Mouse (Mus musculus): ENCODE results near the gene Mesp2. TPM values are rescaled to one million over a fixed set of nuclear protein-coding genes. Genes with fewer than 3 reads are reported as not detected.
A peak's percentile ranks its signal among the peaks of the same experiment; 100 is the strongest.
"Not testable (repeated sequence)": the region's sequence is repeated elsewhere in the genome, so short reads cannot be mapped to it uniquely, and the experiment has no call there.

Mesp2 gene
- polyA plus RNA-seq, 1 experiment from 2014 or later, result 1.7 TPM

DNA sequence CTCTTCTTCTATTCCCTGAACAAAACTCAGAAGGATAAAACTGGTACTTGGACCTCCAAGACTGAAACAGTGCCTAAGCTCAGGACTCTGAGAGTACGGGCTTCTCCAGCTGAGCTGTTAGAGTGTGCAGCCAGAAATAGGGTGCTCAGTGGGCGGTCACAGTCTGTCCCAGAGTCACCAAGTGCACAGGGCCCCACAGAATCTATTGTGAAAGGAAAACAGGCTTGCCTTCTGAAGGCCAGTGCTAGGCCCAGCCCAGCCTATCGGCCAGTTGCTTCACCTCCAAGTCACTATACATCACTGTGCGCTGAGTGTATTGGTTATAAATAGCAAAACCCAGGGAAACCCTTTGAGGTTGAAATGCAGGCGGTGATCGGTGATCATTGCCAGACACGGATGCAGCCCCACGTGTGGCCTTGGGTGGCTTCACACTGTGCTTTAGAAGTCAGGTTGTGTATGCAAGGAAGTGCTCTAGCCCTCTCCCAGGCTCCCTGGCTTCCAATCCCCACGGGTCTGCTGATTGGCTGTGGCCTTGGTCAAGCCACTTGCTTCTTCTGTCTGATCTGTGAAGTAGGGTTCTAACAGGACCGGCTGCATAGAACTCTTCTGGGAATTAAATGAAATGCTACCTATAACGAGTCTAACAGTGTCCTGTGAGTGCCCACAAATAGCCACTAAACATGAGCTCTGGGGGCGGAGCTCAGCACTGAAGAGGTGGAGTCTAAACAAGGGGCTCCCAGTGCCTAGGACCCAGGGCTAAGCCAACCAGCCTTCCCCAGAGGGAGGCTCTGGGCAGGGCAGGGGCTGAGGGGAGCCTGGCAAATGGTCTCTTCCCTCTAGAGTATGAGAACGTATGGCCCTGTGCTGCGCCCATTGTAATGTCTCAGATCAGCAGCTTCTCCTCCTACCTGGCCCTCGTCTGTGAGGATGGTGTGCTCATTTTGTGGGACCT, 38.7 kb upstream of the Mesp2 start:
- Histone ChIP-seq H3K9ac (ENCODE audit: low read depth, low read length) (no peak overlapping the region), H3K27ac (ENCODE audit: low read depth, low read length) (no peak overlapping the region), H3K4me1 (replicated peaks; ENCODE audit: control insufficient read depth, insufficient read depth, low read length) (no peaks in the 10 kb centered on the region), H3K4me3 (ENCODE audit: low read depth, low read length) (no peak overlapping the region), H3K4me2 (replicated peaks; ENCODE audit: low read depth) (no peak overlapping the region), H3K9me3 (ENCODE audit: control insufficient read depth) (no peaks in the 10 kb centered on the region), H3K27me3 (replicated peaks; ENCODE audit: control insufficient read depth, insufficient read depth, low read length) (no peaks in the 10 kb centered on the region), H3K36me3 (ENCODE audit: control insufficient read depth, insufficient read depth) (no peaks in the 10 kb centered on the region)
- ATAC-seq, result 0 out of 2 replicates have a peak, but pooled peaks have one; percentile 19
- TF ChIP-seq CTCF (IDR thresholded peaks at IDR 0.05; ENCODE audit: low read depth), result no peak
- 53% methylated on average over 15 of the region's 15 CpGs for WGBS

DNA sequence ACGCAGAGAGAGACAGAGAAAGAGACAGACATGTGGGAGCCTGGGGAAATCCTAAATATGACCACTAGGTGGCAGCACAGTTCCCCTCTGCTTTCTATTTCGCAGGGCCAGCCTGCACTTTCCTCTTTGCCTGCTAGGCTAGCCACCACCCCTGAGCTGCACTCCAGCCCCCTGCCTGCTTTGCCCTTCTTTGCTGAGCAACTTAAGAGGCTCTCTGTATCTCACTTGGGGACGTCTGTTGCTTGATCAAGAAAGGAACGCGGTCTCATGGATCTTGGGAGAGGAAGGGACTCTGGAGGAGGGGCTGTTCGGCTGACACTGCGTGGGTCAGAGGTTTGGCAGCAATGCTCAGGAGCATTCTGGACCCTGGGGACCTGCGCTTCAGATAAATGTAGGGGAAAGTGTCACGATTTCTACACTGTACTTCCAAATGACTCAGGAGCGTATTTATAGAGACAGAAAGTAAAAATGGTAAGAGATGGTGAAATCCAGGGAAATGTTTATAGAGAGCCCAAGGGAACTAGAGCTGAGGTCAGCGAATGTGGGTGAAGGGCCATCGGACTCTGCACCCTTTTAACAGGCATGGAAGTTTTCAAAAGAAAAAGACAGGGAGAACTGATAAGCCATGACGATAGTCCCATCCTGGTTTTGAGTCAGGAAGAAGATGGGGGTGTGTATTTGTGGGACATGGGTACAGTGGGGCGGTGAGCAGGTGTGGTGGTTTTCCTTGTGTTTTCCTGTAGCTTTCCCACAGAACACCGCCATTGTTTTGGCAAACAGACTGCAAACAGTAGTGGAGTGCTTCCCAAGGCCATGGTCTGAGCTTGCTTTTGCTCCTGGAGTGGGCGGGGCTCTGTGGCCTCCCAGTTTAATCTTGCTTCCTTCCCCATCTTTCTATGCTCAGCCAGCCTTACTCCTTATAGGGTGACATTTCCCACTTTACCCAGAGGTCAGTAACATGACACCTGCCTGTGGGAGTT, 29.6 kb upstream of the Mesp2 start:
- Histone ChIP-seq H3K4me1 (replicated peaks; ENCODE audit: control insufficient read depth, insufficient read depth, low read length) (no peaks in the 10 kb centered on the region), H3K4me2 (replicated peaks; ENCODE audit: low read depth) (peak overlapping the region; percentile 75), H3K36me3 (ENCODE audit: control insufficient read depth, insufficient read depth) (no peaks in the 10 kb centered on the region), H3K27me3 (replicated peaks; ENCODE audit: control insufficient read depth, insufficient read depth, low read length) (no peaks in the 10 kb centered on the region), H3K27ac (ENCODE audit: low read depth, low read length) (peak overlapping the region; percentile 82), H3K9ac (ENCODE audit: low read depth, low read length) (0 out of 2 replicates have a peak overlapping the region, but pooled peaks have one; percentile 40), H3K9me3 (ENCODE audit: control insufficient read depth) (no peaks in the 10 kb centered on the region), H3K4me3 (ENCODE audit: low read depth, low read length) (peak overlapping the region; percentile 35)
- 19% methylated on average over 16 of the region's 16 CpGs for WGBS
- TF ChIP-seq CTCF (IDR thresholded peaks at IDR 0.05; ENCODE audit: low read depth), result peak; percentile 98
- ATAC-seq, result peak; percentile 84

- H3K4me1 ChIP-seq (replicated peaks; ENCODE audit: control insufficient read depth, insufficient read depth, low read length), result no peaks in the 10 kb centered on the region
- H3K27me3 ChIP-seq (replicated peaks; ENCODE audit: control insufficient read depth, insufficient read depth, low read length), result no peaks in the 10 kb centered on the region
- H3K9ac ChIP-seq (ENCODE audit: low read depth, low read length), result no peak overlapping the region
- 84% methylated on average over 11 of the region's 11 CpGs for WGBS
- no peaks in the 10 kb centered on the region for H3K9me3 ChIP-seq (ENCODE audit: control insufficient read depth)
- no peak for TF ChIP-seq CTCF (IDR thresholded peaks at IDR 0.05; ENCODE audit: low read depth)
- no peaks in the 10 kb centered on the region for H3K36me3 ChIP-seq (ENCODE audit: control insufficient read depth, insufficient read depth)
- no peak overlapping the region for H3K4me2 ChIP-seq (replicated peaks; ENCODE audit: low read depth)
- H3K4me3 ChIP-seq (ENCODE audit: low read depth, low read length), result no peak overlapping the region
- H3K27ac ChIP-seq (ENCODE audit: low read depth, low read length), result no peak overlapping the region
- ATAC-seq, result no peak
Measured at GRCm38 (mm10) chr7:79781826-79782515, 28.6 kb upstream of the Mesp2 start.

- Histone ChIP-seq H3K36me3 (ENCODE audit: control insufficient read depth, insufficient read depth) (no peaks in the 10 kb centered on the region), H3K4me2 (replicated peaks; ENCODE audit: low read depth) (no peak overlapping the region), H3K4me3 (ENCODE audit: low read depth, low read length) (no peak overlapping the region), H3K9ac (ENCODE audit: low read depth, low read length) (no peak overlapping the region), H3K4me1 (replicated peaks; ENCODE audit: control insufficient read depth, insufficient read depth, low read length) (no peaks in the 10 kb centered on the region), H3K9me3 (ENCODE audit: control insufficient read depth) (no peaks in the 10 kb centered on the region), H3K27me3 (replicated peaks; ENCODE audit: control insufficient read depth, insufficient read depth, low read length) (no peaks in the 10 kb centered on the region), H3K27ac (ENCODE audit: low read depth, low read length) (no peak overlapping the region)
- no peak for TF ChIP-seq CTCF (IDR thresholded peaks at IDR 0.05; ENCODE audit: low read depth)
- ATAC-seq, result no peak
- WGBS, result 79% methylated on average over 2 of the region's 2 CpGs
Measured at GRCm38 (mm10) chr7:79782516-79782855, 28.0 kb upstream of the Mesp2 start.

- H3K27ac ChIP-seq (ENCODE audit: low read depth, low read length), result no peak overlapping the region
- ATAC-seq, result peak; percentile 31; the same call in 1 of the 2 replicates
- no peaks in the 10 kb centered on the region for H3K36me3 ChIP-seq (ENCODE audit: control insufficient read depth, insufficient read depth)
- 0 out of 2 replicates have a peak, but pooled peaks cover 4% of the 10 kb centered on the region for H3K4me1 ChIP-seq (replicated peaks; ENCODE audit: control insufficient read depth, insufficient read depth, low read length)
- 24% methylated on average over 6 of the region's 6 CpGs for WGBS
- peaks cover 2% of the 10 kb centered on the region for H3K27me3 ChIP-seq (replicated peaks; ENCODE audit: control insufficient read depth, insufficient read depth, low read length)
- no peak overlapping the region for H3K4me2 ChIP-seq (replicated peaks; ENCODE audit: low read depth)
- peak; percentile 83 for TF ChIP-seq CTCF (IDR thresholded peaks at IDR 0.05; ENCODE audit: low read depth)
- H3K4me3 ChIP-seq (ENCODE audit: low read depth, low read length), result no peak overlapping the region
- no peak overlapping the region for H3K9ac ChIP-seq (ENCODE audit: low read depth, low read length)
- no peaks in the 10 kb centered on the region for H3K9me3 ChIP-seq (ENCODE audit: control insufficient read depth)
Measured at GRCm38 (mm10) chr7:79786295-79786694, 24.2 kb upstream of the Mesp2 start.

GRCm38 (mm10) chr7:79789812-79790211, 20.7 kb upstream of the Mesp2 start:
- peaks cover 11% of the 10 kb centered on the region for H3K4me1 ChIP-seq (replicated peaks; ENCODE audit: control insufficient read depth, insufficient read depth, low read length)
- not testable (repeated sequence) for H3K9me3 ChIP-seq (ENCODE audit: control insufficient read depth); H3K9ac ChIP-seq (ENCODE audit: low read depth, low read length); H3K36me3 ChIP-seq (ENCODE audit: control insufficient read depth, insufficient read depth); H3K4me2 ChIP-seq (replicated peaks; ENCODE audit: low read depth); H3K4me3 ChIP-seq (ENCODE audit: low read depth, low read length)
- peak overlapping the region; percentile 31; the same call in 1 of the 2 replicates for H3K27ac ChIP-seq (ENCODE audit: low read depth, low read length)
- H3K27me3 ChIP-seq (replicated peaks; ENCODE audit: control insufficient read depth, insufficient read depth, low read length), result peaks cover 23% of the 10 kb centered on the region
- peak; percentile 81 for ATAC-seq
- WGBS, result 11% methylated on average over 2 of the region's 2 CpGs

All from intestine, postnatal 0 days (tissue).